Mouse (Mus musculus): Measurements from ENCODE around the gene Saa2.
"Not testable (repeated sequence)": the region's sequence is repeated elsewhere in the genome, so short reads cannot be mapped to it uniquely, and the experiment has no call there.

Gene Saa2

DNA sequence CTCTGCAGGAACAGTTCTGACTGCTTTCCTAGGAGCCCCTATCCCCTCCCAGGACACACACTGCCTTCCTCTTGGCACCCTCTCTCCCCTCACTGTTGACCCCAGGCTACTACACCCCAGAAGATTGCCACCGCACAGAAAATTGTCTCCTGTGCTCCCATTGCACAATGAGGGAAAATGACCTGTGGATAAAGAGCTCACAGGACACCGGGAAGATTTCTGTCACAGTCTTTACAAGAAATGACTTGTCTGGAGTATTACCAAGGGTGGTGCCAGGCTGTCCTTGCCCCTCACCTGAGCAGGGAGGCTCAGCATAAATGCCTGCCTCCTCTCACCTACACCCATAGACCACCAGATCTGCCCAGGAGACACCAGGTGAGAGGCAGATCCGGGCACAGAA lies at the start of gene Saa2:
Gene Saa2 (plus strand): TSS at position 301 of the 400 bp plus-strand sequence.
- DNase-seq (ENCODE audit: low spot score in 2 of 2): no peak

- DNase-seq (ENCODE audit: low spot score in 2 of 2): peak; percentile 89 to 92
Observed at GRCm38 (mm10) chr7:46710390-46710844, 41.2 kb upstream of the Saa2 start, which contains the start of gene Saal1. Gene Saal1 (minus strand): TSS chr7:46710680.

DNA sequence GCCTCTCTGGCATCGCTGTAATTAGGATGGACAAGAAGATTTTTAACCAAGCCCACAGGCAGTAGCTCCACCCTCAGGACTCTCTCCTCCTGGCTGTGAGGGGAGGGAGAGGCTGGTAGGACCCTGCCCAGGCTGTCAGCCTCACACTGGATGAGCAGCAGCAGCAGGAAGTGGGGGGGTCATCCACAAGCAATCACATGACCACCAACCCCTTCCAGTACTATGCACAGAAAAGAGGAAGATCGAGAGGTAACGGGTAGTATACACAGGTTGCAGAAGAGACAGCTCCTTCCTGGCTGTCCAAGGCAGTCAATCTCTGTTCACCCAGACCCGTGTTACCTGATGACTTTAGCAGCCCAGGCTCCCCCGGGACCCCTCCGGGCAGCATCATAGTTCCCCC lies 39.3 kb upstream of the Saa2 start:
- DNase-seq (ENCODE audit: low spot score in 2 of 2): no peak

DNA sequence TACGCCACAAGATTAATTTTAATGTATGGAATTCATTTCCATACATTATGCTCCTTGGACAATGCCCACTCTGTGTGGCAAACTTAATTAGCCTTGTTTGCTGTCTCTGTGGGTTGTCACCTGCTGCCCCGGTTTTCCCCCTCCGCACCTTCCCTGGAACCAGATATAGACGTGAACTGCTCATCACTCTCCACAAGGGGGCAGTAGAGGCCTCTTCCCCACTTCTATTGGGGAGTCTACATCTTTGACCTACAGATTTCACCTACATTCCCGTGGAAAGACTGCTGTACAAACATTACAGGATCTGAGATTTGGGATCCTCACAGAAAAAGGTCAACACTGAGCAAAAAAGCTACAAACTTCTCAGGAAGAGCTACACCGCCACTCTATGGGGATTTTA lies 37.1 kb upstream of the Saa2 start:
- peak; percentile 40 to 69 for DNase-seq (ENCODE audit: low spot score in 2 of 2)

DNA sequence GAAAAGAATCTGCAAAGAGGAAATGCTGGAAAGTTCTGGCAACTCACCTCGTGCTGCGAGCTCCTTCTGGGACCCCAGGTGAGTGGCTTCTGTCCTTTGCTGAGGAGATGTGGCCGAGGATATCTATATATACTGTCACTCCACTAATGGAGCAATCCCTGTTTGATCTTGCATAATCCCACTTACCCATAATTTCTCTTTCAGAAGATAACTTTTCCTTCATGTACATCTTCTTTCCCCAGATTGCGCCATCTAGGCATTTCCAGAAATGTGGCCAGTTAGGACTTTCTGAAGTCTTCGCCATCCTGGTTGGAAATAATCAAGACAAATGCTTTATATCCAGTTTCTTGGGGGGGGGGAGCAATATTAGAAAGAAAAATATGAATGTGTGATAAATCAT lies 36.0 kb upstream of the Saa2 start, which contains the start of gene Saa3:
Gene Saa3 (minus strand): TSS at position 101 of the 400 bp plus-strand sequence.
- no peak for DNase-seq (ENCODE audit: low spot score in 2 of 2)

DNA sequence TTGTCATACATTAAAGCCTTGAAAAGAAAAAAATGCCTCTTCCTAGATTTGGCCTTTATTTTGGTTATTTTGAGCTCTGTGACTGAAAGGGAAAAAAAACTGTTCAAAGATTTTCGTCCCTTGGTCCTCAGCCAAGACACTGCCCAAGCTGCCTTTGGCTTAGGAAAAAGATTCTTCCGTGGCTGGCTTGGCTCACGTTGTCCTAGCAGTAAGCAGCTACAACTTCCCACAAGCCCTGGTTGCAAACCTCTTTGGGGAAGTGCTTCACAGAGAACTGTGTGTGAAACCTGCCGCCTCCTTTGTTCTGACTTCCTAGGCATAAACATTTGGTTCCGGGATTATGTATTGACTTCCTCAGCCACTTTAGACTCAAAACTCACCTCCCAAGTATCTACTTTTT lies 34.7 kb upstream of the Saa2 start:
- peak in 1 of 2 experiments; percentile 41 for DNase-seq (ENCODE audit: low spot score in 2 of 2)

GRCm38 (mm10) chr7:46718591-46719270 lies 32.9 kb upstream of the Saa2 start:
- DNase-seq (ENCODE audit: low spot score in 2 of 2): peak; percentile 35 to 42

GRCm38 (mm10) chr7:46719526-46719925 lies 32.1 kb upstream of the Saa2 start:
- DNase-seq (ENCODE audit: low spot score in 2 of 2): no peak

GRCm38 (mm10) chr7:46720460-46720859 lies 31.1 kb upstream of the Saa2 start:
- no peak for DNase-seq (ENCODE audit: low spot score in 2 of 2)

DNA sequence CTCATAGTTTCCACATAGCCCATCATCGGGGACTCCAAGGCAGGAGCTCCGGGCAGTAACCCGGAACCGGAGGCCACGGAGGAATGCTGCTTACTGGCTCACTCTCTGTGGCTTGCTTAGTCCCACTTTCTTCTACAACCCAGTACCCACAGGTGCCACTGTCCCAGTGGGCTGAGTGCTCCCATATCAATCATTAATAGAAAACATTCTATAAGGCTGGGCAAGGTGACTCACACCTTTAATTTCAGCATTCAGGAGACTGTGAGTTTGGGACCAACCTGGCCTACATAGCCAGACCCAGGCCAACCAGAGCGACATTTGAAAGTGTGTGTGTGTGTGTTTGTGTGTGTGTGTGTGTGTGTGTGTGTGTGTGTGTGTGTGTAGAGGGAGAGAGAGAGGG lies 28.2 kb upstream of the Saa2 start:
- DNase-seq (ENCODE audit: low spot score in 2 of 2): no peak

DNA sequence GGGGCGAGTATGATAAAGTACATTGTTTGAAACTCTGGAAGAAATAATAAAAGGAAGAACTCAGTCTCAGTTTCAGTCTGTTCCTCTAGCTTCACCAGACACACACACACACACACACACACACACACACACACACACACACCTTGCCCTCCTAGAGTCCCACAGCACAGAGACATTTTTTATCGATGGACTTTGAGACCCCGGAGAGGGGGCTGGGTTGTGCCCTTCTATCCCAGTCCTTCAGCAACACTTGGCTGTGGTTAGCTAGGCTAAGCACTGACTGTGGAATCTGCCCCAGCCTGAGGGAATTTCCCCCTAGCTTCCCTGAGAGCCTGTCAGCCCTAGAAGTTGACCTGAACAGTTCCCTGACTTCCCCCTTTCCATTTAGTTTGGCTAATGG lies 27.7 kb upstream of the Saa2 start:
- no peak for DNase-seq (ENCODE audit: low spot score in 2 of 2)

DNA sequence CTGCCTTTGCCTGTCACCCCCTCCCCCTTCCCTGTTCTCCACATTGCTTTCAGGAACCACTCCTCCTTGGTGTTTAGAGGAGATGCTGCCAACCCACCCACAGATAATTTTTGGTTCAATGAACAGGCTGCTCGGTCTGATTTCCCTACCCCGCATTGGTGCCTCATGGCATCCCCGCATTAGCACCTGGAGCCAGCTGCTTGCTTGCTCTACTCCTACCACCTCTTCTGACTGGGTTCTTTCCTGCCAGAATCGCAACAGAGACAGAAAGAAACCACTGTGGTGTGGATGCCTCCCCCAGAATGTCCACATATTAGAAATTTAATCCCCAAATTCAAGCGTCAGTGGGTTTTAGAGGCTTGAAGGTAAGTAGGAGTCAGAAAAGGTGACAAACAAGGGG lies 27.2 kb upstream of the Saa2 start:
- DNase-seq (ENCODE audit: low spot score in 2 of 2): no peak

DNA sequence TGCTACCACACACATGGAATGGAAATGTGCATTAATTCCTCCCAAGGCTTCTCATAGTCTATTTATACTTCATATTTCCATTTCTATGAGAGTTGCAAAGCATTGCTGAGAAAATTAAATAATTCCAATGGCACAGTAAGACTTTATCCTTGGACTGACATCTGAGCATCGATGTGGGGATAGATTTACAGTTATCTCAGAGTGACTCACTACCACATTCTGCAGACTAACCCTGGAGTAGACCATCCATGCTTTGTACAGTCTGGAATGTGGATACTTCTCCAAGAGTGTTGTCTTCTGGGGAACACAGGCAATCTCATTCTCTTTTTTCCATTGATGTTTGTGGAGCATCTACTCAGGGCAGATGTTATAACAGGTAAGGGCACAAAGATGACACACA lies 24.0 kb upstream of the Saa2 start:
- no peak for DNase-seq (ENCODE audit: low spot score in 2 of 2)

DNA sequence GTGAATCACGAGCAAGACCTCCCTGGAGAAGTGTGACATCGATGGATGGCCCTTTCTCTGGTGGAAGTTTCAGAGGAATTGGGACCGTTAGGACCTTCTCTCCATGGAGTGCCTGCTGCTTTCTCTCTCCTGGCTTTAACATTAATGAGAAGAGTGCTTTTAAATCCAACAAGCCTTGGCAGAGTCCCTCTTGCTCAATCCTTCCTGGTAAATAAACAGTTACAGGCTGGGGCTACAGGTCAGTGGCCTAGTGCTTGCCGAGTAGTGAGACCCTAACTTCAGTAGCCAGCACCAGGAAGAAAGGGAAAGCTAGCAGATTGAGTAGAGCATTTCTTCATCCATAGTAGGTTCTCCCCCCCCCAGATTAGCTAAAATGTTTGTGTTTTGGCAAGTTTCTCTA lies 19.1 kb upstream of the Saa2 start, which contains the start of gene Saa4:
Gene Saa4 (minus strand): TSS at position 146 of the 400 bp plus-strand sequence.
- no peak for DNase-seq (ENCODE audit: low spot score in 2 of 2)

- DNase-seq (ENCODE audit: low spot score in 2 of 2): no peak
Observed at GRCm38 (mm10) chr7:46734983-46735382, 16.6 kb upstream of the Saa2 start.

DNA sequence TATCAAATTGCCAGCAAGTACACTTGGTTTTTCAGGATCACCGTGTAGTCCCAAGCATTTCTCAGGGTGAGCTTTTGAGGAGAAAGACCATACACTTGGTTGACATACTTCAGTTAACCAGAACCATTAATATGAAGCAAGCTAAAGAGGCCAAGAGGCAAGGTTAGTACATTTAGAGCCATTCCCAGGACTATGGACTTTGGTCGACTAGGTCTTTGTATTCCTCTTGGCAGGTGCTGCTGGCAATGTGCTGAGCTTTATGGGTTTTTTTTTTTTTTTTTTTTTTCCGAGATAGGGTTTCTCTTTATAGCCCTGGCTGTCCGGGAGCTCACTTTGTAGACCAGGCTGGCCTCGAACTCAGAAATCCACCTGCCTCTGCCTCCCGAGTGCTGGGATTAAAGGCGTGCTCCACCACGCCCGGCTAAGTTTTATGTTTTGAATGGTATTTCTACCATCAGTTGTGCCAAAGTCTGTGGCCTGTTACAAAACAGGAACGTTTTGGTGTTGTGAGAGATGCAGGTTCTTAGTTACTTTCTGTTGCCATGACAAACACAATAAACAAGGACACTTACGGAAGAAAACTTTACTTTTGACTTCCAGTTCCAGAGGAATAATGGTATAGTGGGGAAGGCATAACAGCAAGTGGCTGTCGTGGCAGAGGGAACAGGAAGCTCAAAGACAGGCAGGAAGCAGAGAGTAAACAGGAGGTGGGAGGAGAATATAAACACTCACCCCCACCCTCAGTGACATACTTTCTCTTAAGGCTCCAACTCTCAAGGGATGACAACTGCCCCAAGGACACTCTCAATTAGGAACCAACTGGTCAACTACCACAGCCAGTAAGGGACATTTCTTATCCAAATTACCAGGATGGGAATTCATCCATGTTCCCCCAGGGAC lies 12.8 kb upstream of the Saa2 start:
- no peak for DNase-seq (ENCODE audit: low spot score in 2 of 2)

DNA sequence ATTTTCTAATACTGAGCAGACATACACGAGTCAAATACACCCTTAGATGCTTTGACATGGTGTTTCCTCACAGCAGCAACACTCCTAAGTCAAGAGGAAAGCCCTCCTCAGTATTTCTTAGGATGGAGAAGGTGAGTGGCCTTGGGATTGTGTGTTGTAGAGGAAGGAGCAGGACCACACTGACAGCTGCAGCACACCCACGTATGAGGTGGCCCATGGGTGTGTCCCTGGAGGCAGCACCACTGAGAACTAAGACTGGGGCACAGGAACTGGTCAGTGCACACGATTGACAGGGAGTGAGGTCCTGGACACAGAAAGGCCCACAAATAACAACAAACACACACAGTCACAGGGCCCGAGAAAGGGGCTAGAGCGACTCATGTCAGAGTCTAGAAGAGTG lies 11.5 kb upstream of the Saa2 start:
- DNase-seq (ENCODE audit: low spot score in 2 of 2): not testable (repeated sequence)

DNA sequence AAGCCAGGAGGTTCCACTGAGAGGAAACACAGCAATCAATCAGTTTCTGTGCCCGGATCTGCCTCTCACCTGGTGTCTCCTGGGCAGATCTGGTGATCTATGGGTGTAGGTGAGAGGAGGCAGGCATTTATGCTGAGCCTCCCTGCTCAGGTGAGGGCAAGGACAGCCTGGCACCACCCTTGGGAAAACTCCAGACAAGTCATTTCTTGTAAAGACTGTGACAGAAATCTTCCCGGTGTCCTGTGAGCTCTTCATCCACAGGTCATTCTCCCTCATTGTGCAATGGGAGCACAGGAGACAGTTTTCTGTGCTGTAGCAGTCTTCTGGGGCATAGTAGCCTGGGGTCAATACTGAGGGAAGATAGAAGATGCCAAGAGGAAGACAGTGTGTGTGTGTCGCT lies 8.7 kb upstream of the Saa2 start, which contains the start of gene Saa1:
Gene Saa1 (minus strand): TSS at position 101 of the 400 bp plus-strand sequence.
- DNase-seq (ENCODE audit: low spot score in 2 of 2): not testable (repeated sequence)

- DNase-seq (ENCODE audit: low spot score in 2 of 2): no peak
Observed at GRCm38 (mm10) chr7:46745816-46746215, 5.8 kb upstream of the Saa2 start.

DNA sequence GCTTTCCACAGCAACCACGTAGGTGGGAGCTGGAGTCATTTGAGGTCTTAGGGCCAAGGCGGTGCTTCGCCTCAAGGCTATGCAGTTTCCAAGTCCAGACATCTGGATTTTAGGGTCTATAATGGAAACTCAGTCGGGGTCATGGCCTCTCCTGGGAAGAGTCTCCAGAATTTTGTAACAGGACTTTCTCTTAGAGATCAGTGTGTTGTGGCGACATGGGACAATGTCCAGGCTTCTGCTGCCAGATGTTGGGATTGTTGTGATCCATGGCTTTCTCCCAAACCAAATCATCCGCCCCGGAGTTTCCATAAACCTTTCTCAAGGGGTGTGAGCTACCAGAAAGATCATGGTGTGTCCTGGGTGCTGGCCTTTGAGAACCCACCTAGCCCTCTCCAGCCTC lies 5.2 kb upstream of the Saa2 start:
- no peak for DNase-seq (ENCODE audit: low spot score in 2 of 2)

- no peak for DNase-seq (ENCODE audit: low spot score in 2 of 2)
Observed at GRCm38 (mm10) chr7:46748459-46748858, 3.1 kb upstream of the Saa2 start.

GRCm38 (mm10) chr7:46761049-46761795 lies 9.6 kb downstream of the Saa2 start:
- no peak for DNase-seq (ENCODE audit: low spot score in 2 of 2)

Data from right cerebral cortex, postnatal 10 days (tissue).